Mouse (Mus musculus) stomach, embryonic 14.5 days (tissue): ENCODE data around the gene Wscd2. TPM values are rescaled to one million over a fixed set of nuclear protein-coding genes. Genes with fewer than 3 reads are reported as not detected.

ENCODE experiments used
- ATAC-seq: fragments of 200-750 bp; cut with Nextera tagmentation; 2 replicates; pipeline ENCODE4 v1.8.0; 2017; ENCODE audit warnings: low read depth, moderate TSS enrichment; ENCODE audit not compliant: insufficient number of reproducible peaks, insufficient read depth, low FRiP score
- H3K27ac ChIP-seq: fragments of 300-500 bp; sonication (generic); 2 replicates; pipeline ENCODE4 v1.5.1; 2014; ENCODE audit warnings: mild to moderate bottlenecking, low read length, moderate library complexity, mixed read lengths
- H3K27me3 ChIP-seq: fragments of 300-500 bp; sonication (generic); 2 replicates; pipeline ENCODE4 v1.6.1; 2014; ENCODE audit warnings: low read length, control low read depth, mixed read lengths; ENCODE audit not compliant: control insufficient read depth, insufficient read depth
- H3K36me3 ChIP-seq: fragments of 300-500 bp; sonication (generic); 2 replicates; pipeline ENCODE4 v1.6.1; 2014; ENCODE audit warnings: mild to moderate bottlenecking, control low read depth, low read length, moderate library complexity, mixed read lengths; ENCODE audit not compliant: control insufficient read depth, insufficient read depth
- H3K4me1 ChIP-seq: fragments of 300-500 bp; sonication (generic); 2 replicates; pipeline ENCODE4 v1.6.1; 2014; ENCODE audit warnings: low read length, control low read depth, mixed read lengths; ENCODE audit not compliant: control insufficient read depth, insufficient read depth
- H3K4me2 ChIP-seq: fragments of 300-500 bp; sonication (generic); replicated peaks from 2 replicates; pipeline ENCODE4 v1.6.1; 2014; ENCODE audit warnings: low read depth, low read length, control low read depth
- H3K4me3 ChIP-seq: fragments of 300-500 bp; sonication (generic); 2 replicates; pipeline ENCODE4 v1.5.1; 2014; ENCODE audit warnings: low read depth, low read length, control low read depth
- H3K9ac ChIP-seq: fragments of 300-500 bp; sonication (generic); replicated peaks from 2 replicates; pipeline ENCODE4 v1.6.1; 2014; ENCODE audit warnings: low read depth, mild to moderate bottlenecking, control low read depth, low read length, moderate library complexity, mixed read lengths
- H3K9me3 ChIP-seq: fragments of 300-500 bp; sonication (generic); 2 replicates; pipeline ENCODE4 v1.6.1; 2016; ENCODE audit warnings: low read depth, low read length, control low read depth; ENCODE audit not compliant: control insufficient read depth
- WGBS: fragments of 180-500 bp; shearing (Covaris S2); extraction: QIAGEN DNeasy Blood & Tissue Kit; methylation state at CpG from one replicate; pipeline ENCODE4 v1.1.7; 2014; 5-methylcytosine and 5-hydroxymethylcytosine counted together
- polyA plus RNA-seq: library from polyadenylated mRNA; unstranded; fragments of >200 nt; fragmentation: Nextera tagmentation; extraction: Ambion mirVana; gene quantifications from 2 replicates; pipeline ENCODE4 v1.2.1, GENCODE M21; 2014

The Wscd2 gene
- polyA plus RNA-seq, 1 experiment from 2014 or later: 6.2 TPM

GRCm38 (mm10) chr5:113487879-113488278, 2.3 kb upstream of the Wscd2 start:
- Histone ChIP-seq H3K4me2 (no peak overlapping the region), H3K4me1 (0 out of 2 replicates have a peak, but pooled peaks cover 3% of the 10 kb centered on the region), H3K9me3 (no peaks in the 10 kb centered on the region), H3K9ac (no peak overlapping the region), H3K27ac (no peak overlapping the region), H3K27me3 (0 out of 2 replicates have a peak, but pooled peaks cover 7% of the 10 kb centered on the region), H3K36me3 (no peaks in the 10 kb centered on the region), H3K4me3 (no peak overlapping the region)
- ATAC-seq: no peak
- 55% methylated on average over 8 of the region's 8 CpGs for WGBS

- Histone ChIP-seq H3K4me3 (no peak overlapping the region), H3K27me3 (0 out of 2 replicates have a peak, but pooled peaks cover 7% of the 10 kb centered on the region), H3K9me3 (no peaks in the 10 kb centered on the region), H3K4me2 (no peak overlapping the region), H3K27ac (no peak overlapping the region), H3K36me3 (no peaks in the 10 kb centered on the region), H3K4me1 (0 out of 2 replicates have a peak, but pooled peaks cover 3% of the 10 kb centered on the region), H3K9ac (no peak overlapping the region)
- no peak for ATAC-seq
- 93% methylated on average over 9 of the region's 9 CpGs for WGBS
These were observed 516 bp upstream of the Wscd2 start for GRCm38 (mm10) chr5:113489617-113490016.

DNA sequence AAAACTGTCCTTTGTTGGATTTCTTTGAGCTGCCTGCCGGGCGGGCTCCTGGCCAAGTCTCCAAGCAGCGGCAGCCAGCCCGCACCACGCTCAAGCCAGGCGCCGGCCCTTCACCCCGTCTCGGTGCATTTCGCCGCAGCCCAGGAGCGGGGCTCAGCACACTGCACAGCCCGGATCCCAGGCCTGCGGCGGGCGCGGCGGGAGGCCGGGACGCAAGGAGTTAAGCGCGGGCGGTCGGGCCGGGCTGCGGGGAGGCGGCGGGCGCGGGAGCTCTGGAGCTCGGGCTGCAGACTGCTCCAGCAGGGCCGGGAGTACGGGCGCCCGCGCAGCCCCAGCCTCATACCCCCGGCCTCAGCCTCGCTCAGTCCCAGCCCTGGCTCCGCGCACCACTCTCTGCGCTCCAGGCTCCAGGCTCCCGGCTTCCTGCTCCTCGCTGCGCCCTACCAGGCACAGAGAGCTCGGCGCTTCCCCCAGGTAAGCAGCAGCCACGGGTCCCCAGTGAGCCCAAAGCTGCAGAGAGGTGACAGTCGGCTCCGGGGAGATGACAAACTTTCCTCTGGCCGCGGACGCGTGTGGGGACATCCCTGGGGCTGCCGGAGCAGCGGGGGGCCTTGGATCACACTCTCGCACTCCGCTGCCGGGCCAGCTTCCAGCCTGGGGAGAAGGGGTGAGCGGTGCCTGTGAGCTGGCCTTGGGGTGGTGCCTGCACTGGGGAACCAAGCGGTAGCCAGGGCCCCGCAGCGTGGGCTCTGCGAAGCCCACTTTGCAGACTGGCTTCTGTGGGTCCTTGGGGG, 531 bp downstream of the Wscd2 start:
- Histone ChIP-seq H3K4me1 (0 out of 2 replicates have a peak, but pooled peaks cover 3% of the 10 kb centered on the region), H3K9ac (peak overlapping the region; percentile 46), H3K27me3 (0 out of 2 replicates have a peak, but pooled peaks cover 7% of the 10 kb centered on the region), H3K36me3 (no peaks in the 10 kb centered on the region), H3K4me3 (peak overlapping the region; percentile 48), H3K9me3 (no peaks in the 10 kb centered on the region), H3K27ac (peak overlapping the region; percentile 21; the same call in 1 of the 2 replicates), H3K4me2 (peak overlapping the region; percentile 86)
- WGBS: 2% methylated on average over 61 of the region's 63 CpGs
- ATAC-seq: peak; percentile 70; the same call in 1 of the 2 replicates

- Histone ChIP-seq H3K4me3 (peak overlapping the region; percentile 48), H3K4me2 (peak overlapping the region; percentile 86), H3K9me3 (no peaks in the 10 kb centered on the region), H3K27me3 (0 out of 2 replicates have a peak, but pooled peaks cover 7% of the 10 kb centered on the region), H3K36me3 (no peaks in the 10 kb centered on the region), H3K4me1 (0 out of 2 replicates have a peak, but pooled peaks cover 3% of the 10 kb centered on the region), H3K9ac (peak overlapping the region; percentile 46; the same call in 1 of the 2 replicates), H3K27ac (no peak overlapping the region)
- no peak for ATAC-seq
- 65% methylated on average over 4 of the region's 4 CpGs for WGBS
These were observed 1.4 kb downstream of the Wscd2 start for GRCm38 (mm10) chr5:113491552-113491951.

GRCm38 (mm10) chr5:113491988-113492387, 1.9 kb downstream of the Wscd2 start:
- no peak for ATAC-seq
- Histone ChIP-seq H3K4me2 (no peak overlapping the region; the same call in 1 of the 2 replicates), H3K9ac (no peak overlapping the region), H3K27me3 (0 out of 2 replicates have a peak, but pooled peaks cover 7% of the 10 kb centered on the region), H3K9me3 (no peaks in the 10 kb centered on the region), H3K36me3 (no peaks in the 10 kb centered on the region), H3K4me3 (no peak overlapping the region), H3K4me1 (0 out of 2 replicates have a peak, but pooled peaks cover 3% of the 10 kb centered on the region), H3K27ac (no peak overlapping the region)
- WGBS: 82% methylated on average over 3 of the region's 3 CpGs

- 20% methylated on average over 7 of the region's 7 CpGs for WGBS
- Histone ChIP-seq H3K27ac (no peak overlapping the region), H3K36me3 (no peaks in the 10 kb centered on the region), H3K4me2 (no peak overlapping the region), H3K27me3 (0 out of 2 replicates have a peak, but pooled peaks cover 7% of the 10 kb centered on the region), H3K9me3 (no peaks in the 10 kb centered on the region), H3K4me1 (0 out of 2 replicates have a peak, but pooled peaks cover 3% of the 10 kb centered on the region), H3K4me3 (no peak overlapping the region), H3K9ac (no peak overlapping the region)
- ATAC-seq: no peak
These were observed 2.4 kb downstream of the Wscd2 start for GRCm38 (mm10) chr5:113492417-113493035.

GRCm38 (mm10) chr5:113493997-113494396, 3.9 kb downstream of the Wscd2 start:
- Histone ChIP-seq H3K9me3 (no peaks in the 10 kb centered on the region), H3K4me3 (no peak overlapping the region), H3K27ac (no peak overlapping the region), H3K4me2 (no peak overlapping the region), H3K27me3 (0 out of 2 replicates have a peak, but pooled peaks cover 7% of the 10 kb centered on the region), H3K9ac (no peak overlapping the region), H3K4me1 (0 out of 2 replicates have a peak, but pooled peaks cover 3% of the 10 kb centered on the region), H3K36me3 (no peaks in the 10 kb centered on the region)
- 53% methylated on average over 8 of the region's 8 CpGs for WGBS
- ATAC-seq: no peak

DNA sequence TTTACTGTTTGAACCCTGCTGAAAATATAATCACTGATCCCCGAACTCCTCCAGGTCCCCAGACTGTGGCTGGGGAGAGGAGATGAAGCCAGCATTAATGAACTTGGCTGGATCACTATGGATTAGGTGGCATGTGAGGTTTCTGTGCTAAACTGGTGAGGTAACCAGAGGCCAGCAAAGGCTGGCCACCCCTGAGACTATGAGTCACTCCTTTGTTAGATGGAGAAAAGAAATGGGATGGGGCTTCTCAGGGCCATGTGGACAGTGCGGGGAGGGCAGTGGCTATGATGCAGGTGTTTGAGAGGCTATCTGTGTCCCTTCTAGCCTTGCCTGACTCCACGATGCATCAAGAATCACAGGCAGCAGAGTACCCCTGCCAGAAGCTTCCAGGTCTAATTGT, 6.8 kb downstream of the Wscd2 start:
- ATAC-seq: no peak
- WGBS: 60% methylated on average over 3 of the region's 3 CpGs

More for the DNA sequence above, 6.8 kb downstream of the Wscd2 start:
- no peak overlapping the region for H3K4me2 ChIP-seq
- H3K9me3 ChIP-seq: no peaks in the 10 kb centered on the region
- no peak overlapping the region for H3K27ac ChIP-seq
- no peaks in the 10 kb centered on the region for H3K27me3 ChIP-seq
- 0 out of 2 replicates have a peak, but pooled peaks cover 3% of the 10 kb centered on the region for H3K4me1 ChIP-seq
- H3K4me3 ChIP-seq: no peak overlapping the region
- no peaks in the 10 kb centered on the region for H3K36me3 ChIP-seq
- H3K9ac ChIP-seq: no peak overlapping the region
